Mouse (Mus musculus) neural tube, embryonic 13.5 days (tissue): ENCODE results near the gene Tbpl2. TPM values are rescaled to one million over a fixed set of nuclear protein-coding genes. Genes with fewer than 3 reads are reported as not detected.

Experiments
- polyA plus RNA-seq: library from polyadenylated mRNA; unstranded; fragments of >200 nt; fragmentation: Nextera tagmentation; extraction: Ambion mirVana; gene quantifications from 2 replicates; pipeline ENCODE4 v1.2.1, GENCODE M21; 2015

Tbpl2 gene
- polyA plus RNA-seq, 1 experiment from 2014 or later = not detected

Other genes starting within 250 kb of the Tbpl2 start
- 3.8 and 3.9 TPM in 2 replicates for gene Hnmt, start 47.2 kb downstream of the Tbpl2 start, polyA plus RNA-seq
- gene Il1f8, start 56.6 kb upstream of the Tbpl2 start, polyA plus RNA-seq = not detected in 2 replicates
- not detected in 2 replicates for gene Il1f9, start 89.9 kb upstream of the Tbpl2 start, polyA plus RNA-seq
- gene Il1f6, start 118.8 kb upstream of the Tbpl2 start, polyA plus RNA-seq = not detected in 2 replicates
- gene Il1f5, start 180.4 kb upstream of the Tbpl2 start, polyA plus RNA-seq = not detected in 2 replicates
- not detected in 2 replicates for gene Il1f10, start 194.6 kb upstream of the Tbpl2 start, polyA plus RNA-seq
- 0.15 TPM in 2 replicates for gene Il1rn, start 240.3 kb upstream of the Tbpl2 start, polyA plus RNA-seq